Mouse (Mus musculus): ENCODE results near the gene Shroom3. TPM values are rescaled to one million over a fixed set of nuclear protein-coding genes. Genes with fewer than 3 reads are reported as not detected.

The Shroom3 gene
- total and polyA plus RNA-seq, 3 experiments: 0.04 to 0.11 TPM; not detected in 1

DNA sequence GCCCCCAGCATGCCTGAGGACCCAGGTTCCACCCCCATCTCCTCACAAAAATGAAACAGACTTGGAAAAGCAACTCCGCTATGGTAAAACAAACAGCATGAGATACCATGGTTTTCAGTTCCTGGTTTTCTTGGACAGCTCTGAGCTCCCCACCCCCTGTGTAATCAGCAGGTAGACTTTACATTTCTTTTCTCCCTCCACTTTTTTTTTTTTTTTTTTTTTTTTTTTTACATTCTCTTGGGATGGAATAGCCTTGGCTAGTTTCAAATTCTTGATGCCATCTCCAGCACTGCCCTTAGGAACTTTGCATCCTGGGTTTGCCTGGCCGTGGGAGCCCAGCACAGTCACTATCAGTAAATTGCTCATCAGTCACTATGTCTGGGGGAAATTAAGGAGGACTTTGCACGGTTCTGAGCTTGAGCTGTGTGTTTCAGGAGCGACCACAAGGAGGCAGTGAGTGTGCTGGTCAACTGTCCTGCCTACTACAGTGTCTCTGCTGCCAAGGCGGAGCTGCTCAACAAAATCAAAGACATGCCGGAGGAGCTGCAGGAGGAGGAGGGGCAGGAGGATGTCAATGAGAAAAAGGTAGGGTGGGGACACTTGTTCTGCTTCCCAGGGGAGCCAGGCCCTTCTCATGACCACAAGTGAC, 271.7 kb downstream of the Shroom3 start:
- in situ Hi-C loops (cut with MboI; ENCODE audit: low pct_ligation_motif_present, low pct_unique_long_range_greater_than_20kb, low sequenced_read_pairs) (no loop called here), dilution Hi-C loops (cut with MboI; ENCODE audit: extremely low pct_ligation_motif_present, extremely low pct_unique_long_range_greater_than_20kb, low sequenced_read_pairs) (no loop called here)

DNA sequence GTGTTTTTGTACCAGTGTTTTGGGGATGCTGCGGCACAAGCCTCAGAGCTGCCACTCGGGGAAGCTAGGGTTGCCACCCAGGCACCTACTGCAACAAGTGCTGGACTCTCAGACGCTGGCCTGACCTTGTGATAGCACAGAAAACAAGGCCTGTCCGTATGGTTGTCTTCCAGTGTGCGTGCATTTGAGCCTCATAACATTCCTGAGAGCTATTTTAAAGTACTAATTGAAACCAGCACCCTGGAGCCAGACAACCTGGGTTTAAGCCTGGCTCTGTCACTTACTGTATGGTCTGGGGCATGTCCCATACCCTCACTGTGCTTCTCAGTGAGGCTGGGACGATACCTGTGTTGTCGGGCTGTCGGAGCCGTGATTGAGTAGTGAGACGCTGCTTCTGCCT, 276.1 kb downstream of the Shroom3 start:
- dilution Hi-C loops (cut with MboI; ENCODE audit: extremely low pct_ligation_motif_present, extremely low pct_unique_long_range_greater_than_20kb, low sequenced_read_pairs) (no loop called here), in situ Hi-C loops (cut with MboI; ENCODE audit: low pct_ligation_motif_present, low pct_unique_long_range_greater_than_20kb, low sequenced_read_pairs) (no loop called here)
- DNase-seq (ENCODE audit: extremely low read depth): no peak
- Histone ChIP-seq H3K27me3 (replicated peaks) (no peaks in the 10 kb centered on the region), H3K9me3 (replicated peaks; ENCODE audit: low read length) (no peaks in the 10 kb centered on the region), H3K4me1 (ENCODE audit: control insufficient read depth in 1 of 2, insufficient read depth in 2 of 2) (peaks cover 16 to 23% of the 10 kb centered on the region in 2 experiments), H3K4me2 (ENCODE audit: insufficient read depth, low read depth, poor library complexity, severe bottlenecking) (no peak overlapping the region), H3K27ac (ENCODE audit: insufficient read depth, low read depth) (no peak overlapping the region), H3K9ac (ENCODE audit: insufficient read depth, low read depth) (no peak overlapping the region), H3K4me3 (replicated peaks in 1 of 3; ENCODE audit: low read depth in 2 of 3, low read length in 2 of 3, poor library complexity in 1 of 3) (no peak overlapping the region), H3K79me2 (replicated peaks; ENCODE audit: control insufficient read depth, extremely low read depth, insufficient read depth, poor library complexity, severe bottlenecking) (no peaks in the 10 kb centered on the region), H3K36me3 (replicated peaks in 1 of 2; ENCODE audit: control insufficient read depth in 1 of 2, insufficient read depth in 1 of 2, low read length in 1 of 2) (no peaks in the 10 kb centered on the region)
- TF ChIP-seq GABPA (IDR thresholded peaks at IDR 0.05; ENCODE audit: insufficient replicate concordance, low read depth, low read length) (no peak), MEF2A (IDR thresholded peaks at IDR 0.05; ENCODE audit: borderline replicate concordance, low read depth, low read length) (no peak)

More for the DNA sequence above, 271.7 kb downstream of the Shroom3 start:
- DNase-seq (ENCODE audit: extremely low read depth): peak; percentile 58
- peak; percentile 68 for TF ChIP-seq SMC3 (IDR thresholded peaks at IDR 0.05; ENCODE audit: low read depth, low read length)
- peak; percentile 67 for TF ChIP-seq ZNF384 (IDR thresholded peaks at IDR 0.05; ENCODE audit: low read depth, low read length)
- TF ChIP-seq CHD1 (IDR thresholded peaks at IDR 0.05; ENCODE audit: low read depth, low read length): no peak
- TF ChIP-seq IRF4 (IDR thresholded peaks at IDR 0.05; ENCODE audit: low read depth, low read length): peak; percentile 49
- TF ChIP-seq EP300 (IDR thresholded peaks at IDR 0.05; ENCODE audit: low read length): peak; percentile 36; the same call in 1 of the 2 replicates
- no peak; the same call in none of the 2 replicates for TF ChIP-seq CHD2 (IDR thresholded peaks at IDR 0.05; ENCODE audit: low read length)
- no peak for TF ChIP-seq PAX5 (IDR thresholded peaks at IDR 0.05; ENCODE audit: low read length)
- no peak for TF ChIP-seq NELFE (IDR thresholded peaks at IDR 0.05; ENCODE audit: low read depth, low read length)
- no peak for TF ChIP-seq MYC (IDR thresholded peaks at IDR 0.05; ENCODE audit: low read depth, low read length)
- TF ChIP-seq CTCF (conservative IDR thresholded peaks at IDR 0.05 in 1 of 2, IDR thresholded peaks at IDR 0.05 in 1 of 2; ENCODE audit: low read depth in 2 of 2, low read length in 2 of 2): peak in 1 of 2 experiments; percentile 72; a peak in 2 of 4 replicates
- peak; percentile 41 for TF ChIP-seq RAD21 (IDR thresholded peaks at IDR 0.05; ENCODE audit: low read depth, low read length)
- no peak for TF ChIP-seq ETS1 (conservative IDR thresholded peaks at IDR 0.05; ENCODE audit: low read depth, low read length)
- TF ChIP-seq E2F4 (IDR thresholded peaks at IDR 0.05; ENCODE audit: insufficient replicate concordance, low read depth, low read length): no peak
- no peak for TF ChIP-seq GABPA (IDR thresholded peaks at IDR 0.05; ENCODE audit: insufficient replicate concordance, low read depth, low read length)
- no peak for TF ChIP-seq MEF2A (IDR thresholded peaks at IDR 0.05; ENCODE audit: borderline replicate concordance, low read depth, low read length)
- no peak overlapping the region for H3K9ac ChIP-seq (ENCODE audit: insufficient read depth, low read depth)
- no peaks in the 10 kb centered on the region for H3K9me3 ChIP-seq (replicated peaks; ENCODE audit: low read length)
- peak overlapping the region; percentile 58; the same call in 1 of the 2 replicates for H3K4me2 ChIP-seq (ENCODE audit: insufficient read depth, low read depth, poor library complexity, severe bottlenecking)
- H3K27ac ChIP-seq (ENCODE audit: insufficient read depth, low read depth): no peak overlapping the region
- H3K79me2 ChIP-seq (replicated peaks; ENCODE audit: control insufficient read depth, extremely low read depth, insufficient read depth, poor library complexity, severe bottlenecking): no peaks in the 10 kb centered on the region
- no peaks in the 10 kb centered on the region for H3K27me3 ChIP-seq (replicated peaks)
- H3K4me3 ChIP-seq (replicated peaks in 1 of 3; ENCODE audit: low read depth in 2 of 3, low read length in 2 of 3, poor library complexity in 1 of 3): no peak overlapping the region
- peaks cover 8 to 18% of the 10 kb centered on the region in 2 experiments for H3K4me1 ChIP-seq (ENCODE audit: control insufficient read depth in 1 of 2, insufficient read depth in 2 of 2)
- no peaks in the 10 kb centered on the region for H3K36me3 ChIP-seq (replicated peaks in 1 of 2; ENCODE audit: control insufficient read depth in 1 of 2, insufficient read depth in 1 of 2, low read length in 1 of 2)
